Mouse (Mus musculus) embryo, embryonic 10 days (tissue): ENCODE measurements around the gene Tgfb2.

Experiments
- DNase-seq: peaks from one replicate; pipeline ENCODE4 v3.0.0-alpha.2; 2015; ENCODE audit warnings: low spot score

Gene Tgfb2

GRCm38 (mm10) chr1:186656201-186656600 is 49.6 kb downstream of the Tgfb2 start:
- no peak for DNase-seq

- no peak for DNase-seq
These were observed 50.7 kb downstream of the Tgfb2 start for GRCm38 (mm10) chr1:186655096-186655495.

GRCm38 (mm10) chr1:186652208-186652607 is 53.6 kb downstream of the Tgfb2 start:
- no peak for DNase-seq

GRCm38 (mm10) chr1:186650011-186650410 is 55.8 kb downstream of the Tgfb2 start:
- no peak for DNase-seq

GRCm38 (mm10) chr1:186637304-186638213 is 68.2 kb downstream of the Tgfb2 start:
- no peak for DNase-seq

GRCm38 (mm10) chr1:186635045-186635444 is 70.7 kb downstream of the Tgfb2 start:
- no peak for DNase-seq

- DNase-seq: no peak
These were observed 74.3 kb downstream of the Tgfb2 start for GRCm38 (mm10) chr1:186631457-186631856.

GRCm38 (mm10) chr1:186630971-186631370 is 74.8 kb downstream of the Tgfb2 start:
- DNase-seq: no peak

- no peak for DNase-seq
These were observed 78.3 kb downstream of the Tgfb2 start for GRCm38 (mm10) chr1:186627451-186627995.

- no peak for DNase-seq
These were observed 81.3 kb downstream of the Tgfb2 start for GRCm38 (mm10) chr1:186624474-186624873.

GRCm38 (mm10) chr1:186621812-186622211 is 84.0 kb downstream of the Tgfb2 start:
- no peak for DNase-seq

- DNase-seq: no peak
These were observed 87.5 kb downstream of the Tgfb2 start for GRCm38 (mm10) chr1:186618285-186618684.

GRCm38 (mm10) chr1:186611371-186611770 is 94.4 kb downstream of the Tgfb2 start:
- DNase-seq: no peak

- DNase-seq: no peak
These were observed 95.3 kb downstream of the Tgfb2 start for GRCm38 (mm10) chr1:186610481-186610880.

GRCm38 (mm10) chr1:186609793-186610233 is 96.0 kb downstream of the Tgfb2 start:
- peak; percentile 69 for DNase-seq

GRCm38 (mm10) chr1:186608116-186608515 is 97.7 kb downstream of the Tgfb2 start:
- DNase-seq: no peak

GRCm38 (mm10) chr1:186605635-186606034 is 100.2 kb downstream of the Tgfb2 start:
- DNase-seq: no peak

GRCm38 (mm10) chr1:186604124-186604523 is 101.7 kb downstream of the Tgfb2 start:
- no peak for DNase-seq

- no peak for DNase-seq
These were observed 117.6 kb downstream of the Tgfb2 start for GRCm38 (mm10) chr1:186588226-186588625.

- DNase-seq: no peak
These were observed 118.6 kb downstream of the Tgfb2 start for GRCm38 (mm10) chr1:186587065-186587804.

- DNase-seq: no peak
These were observed 120.1 kb downstream of the Tgfb2 start for GRCm38 (mm10) chr1:186585571-186586164.

- no peak for DNase-seq
These were observed 121.9 kb downstream of the Tgfb2 start for GRCm38 (mm10) chr1:186583933-186584332.
